Mouse (Mus musculus) MEL (cell line): ENCODE results near the gene Kcne2. TPM values are rescaled to one million over a fixed set of nuclear protein-coding genes. Genes with fewer than 3 reads are reported as not detected.

Experiments
- DNase-seq: peaks from one replicate; pipeline ENCODE4 v3.0.0; 2011; ENCODE audit warnings: low read depth, low spot score
- H3K27ac ChIP-seq: 2 replicates; pipeline ENCODE4 v1.5.1; 2012; ENCODE audit warnings: low read depth, mild to moderate bottlenecking, control low read depth, low read length, moderate library complexity; ENCODE audit not compliant: control insufficient read depth
- H3K27me3 ChIP-seq, 2 experiments: fragments of 150-350 bp in 1 of 2; sonication (generic) in 1 of 2; 2 replicates each; pipeline ENCODE4 v1.6.1; 2012; ENCODE audit warnings: low read length in 2 of 2, mild to moderate bottlenecking in 2 of 2, improper control_type of control experiment in 1 of 2, moderate library complexity in 1 of 2; ENCODE audit not compliant: insufficient read depth in 2 of 2, control insufficient read depth in 1 of 2
- H3K36me3 ChIP-seq, 2 experiments: 2 replicates each; pipeline ENCODE4 v1.6.1; 2012 to 2014; ENCODE audit warnings: low read length in 2 of 2, improper control_type of control experiment in 1 of 2, inconsistent platforms in 1 of 2, mild to moderate bottlenecking in 1 of 2; ENCODE audit not compliant: insufficient read depth in 2 of 2, control insufficient read depth in 1 of 2
- H3K4me1 ChIP-seq, 2 experiments: fragments of 150-350 bp in 1 of 2; sonication (generic) in 1 of 2; 2 replicates each; pipeline ENCODE4 v1.6.1; 2012; ENCODE audit warnings: low read length in 2 of 2, improper control_type of control experiment in 1 of 2, mild to moderate bottlenecking in 1 of 2; ENCODE audit not compliant: insufficient read depth in 2 of 2, control insufficient read depth in 1 of 2
- H3K4me3 ChIP-seq, 2 experiments: fragments of 150-350 bp in 1 of 2; sonication (generic) in 1 of 2; 2 replicates each; pipeline ENCODE4 v1.5.1; 2012; ENCODE audit warnings: low read depth in 2 of 2, low read length in 2 of 2, mild to moderate bottlenecking in 2 of 2, moderate library complexity in 2 of 2, control low read depth in 1 of 2, improper control_type of control experiment in 1 of 2; ENCODE audit not compliant: control insufficient read depth in 1 of 2, insufficient read depth in 1 of 2
- H3K79me2 ChIP-seq: 2 replicates; pipeline ENCODE4 v1.6.1; 2012; ENCODE audit warnings: mild to moderate bottlenecking, low read length, moderate library complexity; ENCODE audit not compliant: control insufficient read depth, poor library complexity, insufficient read depth
- H3K9ac ChIP-seq: 2 replicates; pipeline ENCODE4 v1.6.1; 2012; ENCODE audit warnings: low read depth, mild to moderate bottlenecking, control low read depth, low read length, moderate library complexity; ENCODE audit not compliant: control insufficient read depth, poor library complexity, severe bottlenecking
- H3K9me3 ChIP-seq: fragments of 150-350 bp; sonication (generic); replicated peaks from 2 replicates; pipeline ENCODE4 v1.6.1; 2012; ENCODE audit warnings: mild to moderate bottlenecking, low read length, improper control_type of control experiment, moderate library complexity; ENCODE audit not compliant: insufficient read depth
- CHD2 ChIP-seq: IDR thresholded peaks from 2 replicates; pipeline ENCODE4 v1.6.1; 2011; ENCODE audit warnings: low read length, improper control_type of control experiment
- E2F4 ChIP-seq: IDR thresholded peaks from 2 replicates; pipeline ENCODE4 v1.6.1; 2011; ENCODE audit warnings: low read depth, low read length, improper control_type of control experiment, borderline replicate concordance
- ELF1 ChIP-seq: IDR thresholded peaks from 2 replicates; pipeline ENCODE4 v1.6.1; 2014; ENCODE audit warnings: low read depth, mild to moderate bottlenecking, inconsistent platforms, low read length, improper control_type of control experiment, moderate library complexity
- KAT2A ChIP-seq: conservative IDR thresholded peaks from 2 replicates; pipeline ENCODE4 v1.6.1; 2012; ENCODE audit warnings: low read depth, low read length, improper control_type of control experiment, inconsistent platforms
- MAFK ChIP-seq: IDR thresholded peaks from 2 replicates; pipeline ENCODE4 v1.6.1; 2011; ENCODE audit warnings: low read depth, mild to moderate bottlenecking, low read length, improper control_type of control experiment, borderline replicate concordance
- MAX ChIP-seq: IDR thresholded peaks from 2 replicates; pipeline ENCODE4 v1.6.1; 2011; ENCODE audit warnings: low read length, improper control_type of control experiment
- MEF2A ChIP-seq: IDR thresholded peaks from 2 replicates; pipeline ENCODE4 v1.6.1; 2014; ENCODE audit warnings: low read depth, mild to moderate bottlenecking, inconsistent platforms, low read length, improper control_type of control experiment; ENCODE audit not compliant: poor library complexity, insufficient replicate concordance, severe bottlenecking; ENCODE audit errors: extremely low read depth
- MXI1 ChIP-seq: IDR thresholded peaks from 2 replicates; pipeline ENCODE4 v1.6.1; 2011; ENCODE audit warnings: mild to moderate bottlenecking, low read depth, low read length, improper control_type of control experiment
- NELFE ChIP-seq: IDR thresholded peaks from 2 replicates; pipeline ENCODE4 v1.6.1; 2011; ENCODE audit warnings: low read depth, low read length, improper control_type of control experiment
- SMC3 ChIP-seq: IDR thresholded peaks from 2 replicates; pipeline ENCODE4 v1.6.1; 2011; ENCODE audit warnings: low read depth, low read length, improper control_type of control experiment
- TAL1 ChIP-seq: IDR thresholded peaks from 2 replicates; pipeline ENCODE4 v1.6.1; 2012; ENCODE audit warnings: mild to moderate bottlenecking, inconsistent platforms, low read length, moderate library complexity, mixed read lengths
- TBP ChIP-seq: IDR thresholded peaks from 2 replicates; pipeline ENCODE4 v1.8.0; 2011; ENCODE audit warnings: low read depth, low read length, improper control_type of control experiment
- UBTF ChIP-seq: IDR thresholded peaks from 2 replicates; pipeline ENCODE4 v1.6.1; 2012; ENCODE audit warnings: low read depth, mild to moderate bottlenecking, inconsistent platforms, low read length, improper control_type of control experiment, moderate library complexity, borderline replicate concordance; ENCODE audit not compliant: insufficient read depth
- USF2 ChIP-seq, 2 experiments: IDR thresholded peaks; 2 replicates each; pipeline ENCODE4 v1.6.1; 2011 to 2012; ENCODE audit warnings: improper control_type of control experiment in 2 of 2, low read length in 2 of 2, borderline replicate concordance in 1 of 2, inconsistent platforms in 1 of 2, low read depth in 1 of 2, mild to moderate bottlenecking in 1 of 2; ENCODE audit not compliant: insufficient read depth in 1 of 2
- ZC3H11A ChIP-seq: IDR thresholded peaks from 2 replicates; pipeline ENCODE4 v1.6.1; 2012; ENCODE audit warnings: low read depth, mild to moderate bottlenecking, inconsistent platforms, low read length, improper control_type of control experiment
- ZNF384 ChIP-seq: IDR thresholded peaks from 2 replicates; pipeline ENCODE4 v1.6.1; 2012; ENCODE audit warnings: low read depth, mild to moderate bottlenecking, inconsistent platforms, low read length, improper control_type of control experiment
- polyA plus RNA-seq, 2 experiments: library from polyadenylated mRNA; stranded (reverse) in 1 of 2; unstranded in 1 of 2; fragments of >175 nt in 1 of 2; fragments of >200 nt in 1 of 2; gene quantifications; 2 replicates each; pipeline versions ENCODE4 v1.2.1 to v1.2.4; 2012; ENCODE audit warnings: low replicate concordance in 2 of 2, low read depth in 1 of 2; ENCODE audit not compliant: insufficient read length in 2 of 2, insufficient read depth in 1 of 2, missing spikeins in 1 of 2
- total RNA-seq: library from RNA; depleted of rRNA; stranded (reverse); fragments of 300-350 nt; gene quantifications from 2 replicates; pipeline ENCODE4 v1.2.3, GENCODE M21; 2012

Kcne2 gene
- total and polyA plus RNA-seq, 3 experiments: 0.06 TPM; not detected in 2

DNA sequence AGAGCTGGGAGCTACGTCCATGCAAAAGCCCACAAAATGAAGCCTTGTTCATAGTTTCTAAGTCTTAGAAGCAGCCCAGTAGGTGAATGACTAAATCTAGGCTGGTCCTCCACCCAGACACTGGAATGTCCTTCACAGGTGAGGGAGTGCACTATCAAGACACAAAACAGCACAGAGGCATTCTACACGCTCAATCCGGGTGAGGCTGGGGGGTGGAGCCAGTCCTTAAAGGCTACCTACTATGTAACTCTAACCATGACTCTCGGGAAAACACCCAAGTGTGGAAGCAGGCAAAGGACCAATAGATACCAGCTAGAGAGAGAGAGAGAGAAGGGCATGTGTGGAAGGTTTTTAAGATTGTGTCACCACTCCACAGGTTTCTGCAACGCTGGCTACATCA lies 41.7 kb upstream of the Kcne2 start:
- H3K4me3 ChIP-seq: no peak overlapping the region
- H3K4me1 ChIP-seq: no peaks in the 10 kb centered on the region
- no peak overlapping the region for H3K9ac ChIP-seq
- DNase-seq: no peak
- H3K27ac ChIP-seq: no peak overlapping the region
- H3K79me2 ChIP-seq: no peaks in the 10 kb centered on the region
- TF ChIP-seq ELF1: no peak
- TF ChIP-seq SMC3: no peak
- TF ChIP-seq E2F4: no peak
- no peak for TF ChIP-seq MAX
- H3K9me3 ChIP-seq: no peaks in the 10 kb centered on the region
- H3K36me3 ChIP-seq: no peaks in the 10 kb centered on the region
- peaks cover 0 to 3% of the 10 kb centered on the region in 2 experiments; a peak in 3 of 4 replicates for H3K27me3 ChIP-seq

DNA sequence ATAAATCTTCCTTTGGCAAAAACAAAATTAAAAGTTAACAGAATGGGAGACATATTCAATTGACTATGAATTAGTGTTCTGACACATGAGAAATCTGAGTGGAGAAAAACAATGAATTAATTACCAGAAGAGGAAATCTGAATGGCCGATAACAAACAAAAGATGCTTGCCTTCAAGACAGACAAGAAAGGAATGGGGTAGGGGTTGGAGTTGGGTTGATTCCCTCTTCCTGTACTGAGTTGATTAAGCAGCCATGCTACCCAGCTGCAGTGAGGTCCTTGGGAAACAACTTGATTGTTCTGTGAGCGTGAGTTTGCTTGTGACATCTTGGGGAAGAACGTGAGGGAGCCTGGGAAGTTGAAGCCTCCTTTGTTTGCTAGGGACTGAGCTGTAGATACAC lies 37.9 kb upstream of the Kcne2 start:
- H3K4me1 ChIP-seq: no peaks in the 10 kb centered on the region
- H3K27me3 ChIP-seq: peaks cover 0 to 3% of the 10 kb centered on the region in 2 experiments; a peak in 2 of 4 replicates
- no peak for TF ChIP-seq ZC3H11A
- TF ChIP-seq ZNF384: no peak
- TF ChIP-seq E2F4: no peak
- no peak overlapping the region for H3K4me3 ChIP-seq
- no peaks in the 10 kb centered on the region for H3K9me3 ChIP-seq
- DNase-seq: no peak
- H3K27ac ChIP-seq: no peak overlapping the region
- H3K9ac ChIP-seq: no peak overlapping the region
- no peaks in the 10 kb centered on the region for H3K79me2 ChIP-seq
- H3K36me3 ChIP-seq: no peaks in the 10 kb centered on the region

DNA sequence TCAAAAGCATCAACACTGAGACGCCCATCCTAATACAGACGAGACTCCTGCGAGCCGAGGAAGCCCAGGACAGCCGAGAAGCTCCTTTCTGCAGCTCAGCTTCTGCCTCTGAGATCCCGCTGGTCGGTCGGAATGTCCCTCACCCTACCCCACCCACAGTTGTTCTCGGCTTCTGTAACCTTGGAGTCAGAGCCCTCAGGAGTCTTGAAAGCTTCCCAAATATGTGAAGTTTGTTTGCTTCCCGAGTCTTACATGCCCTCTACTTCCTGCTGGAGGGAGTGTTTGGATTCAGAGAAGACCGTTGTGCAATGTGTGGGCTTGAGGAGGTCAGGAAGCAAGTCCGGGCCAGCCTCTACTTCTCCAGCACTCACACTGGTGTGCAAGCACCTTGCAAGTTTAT lies 24.3 kb upstream of the Kcne2 start:
- no peak overlapping the region for H3K27ac ChIP-seq
- peaks cover 31 to 45% of the 10 kb centered on the region in 2 experiments for H3K27me3 ChIP-seq
- no peak for DNase-seq
- H3K4me3 ChIP-seq: no peak overlapping the region
- H3K9ac ChIP-seq: no peak overlapping the region
- no peak for TF ChIP-seq KAT2A
- no peak for TF ChIP-seq USF2 (IDR thresholded peaks at IDR 0.05; ENCODE audit: borderline replicate concordance in 1 of 2, insufficient read depth in 1 of 2, low read depth in 1 of 2, low read length in 2 of 2)
- TF ChIP-seq UBTF: no peak
- TF ChIP-seq CHD2: no peak
- no peak for TF ChIP-seq NELFE
- TF ChIP-seq MEF2A: no peak
- no peak for TF ChIP-seq TBP
- no peak for TF ChIP-seq TAL1
- no peak for TF ChIP-seq ZNF384
- TF ChIP-seq MAFK: no peak
- TF ChIP-seq MXI1: no peak
- TF ChIP-seq ELF1: no peak
- TF ChIP-seq, all 39 proteins: peak for 0
- no peaks in the 10 kb centered on the region for H3K36me3 ChIP-seq
- no peaks in the 10 kb centered on the region for H3K9me3 ChIP-seq
- no peaks in the 10 kb centered on the region for H3K79me2 ChIP-seq
- no peaks in the 10 kb centered on the region for H3K4me1 ChIP-seq
